Mouse (Mus musculus) left cerebral cortex, postnatal 10 days (tissue): ENCODE results near the gene Pink1. TPM values are rescaled to one million over a fixed set of nuclear protein-coding genes. Genes with fewer than 3 reads are reported as not detected.
A peak's percentile ranks its signal among the peaks of the same experiment; 100 is the strongest.

Source experiments
- DNase-seq, 2 experiments: peaks; one replicate each; pipeline ENCODE4 v3.0.0; 2021 to 2022; ENCODE audit warnings: low spot score in 2 of 2, mixed read lengths in 1 of 2; ENCODE audit errors: extremely low spot score in 1 of 2
- intact Hi-C: fragments of 180-260 bp; cut with DNase I; formaldehyde crosslinking; loops from one replicate; pipeline ENCODE4 v1.15.1; 2025
- microRNA-seq: library from miRNA; unstranded; fragments of <30 nt; microRNA quantifications from one replicate; pipeline ENCODE4 v1.2.0, GENCODE M21; 2022
- total RNA-seq, 2 experiments: library from RNA; stranded (reverse); gene quantifications; 2 replicates each; pipeline ENCODE4 v1.2.3; 2021

Gene Pink1
- total RNA-seq, 2 experiments from 2014 or later = 148 to 152 TPM

GRCm38 (mm10) chr4:138292028-138292427 lies 34.1 kb downstream of the Pink1 start:
- DNase-seq = no peak
- intact Hi-C loops = no loop called here

DNA sequence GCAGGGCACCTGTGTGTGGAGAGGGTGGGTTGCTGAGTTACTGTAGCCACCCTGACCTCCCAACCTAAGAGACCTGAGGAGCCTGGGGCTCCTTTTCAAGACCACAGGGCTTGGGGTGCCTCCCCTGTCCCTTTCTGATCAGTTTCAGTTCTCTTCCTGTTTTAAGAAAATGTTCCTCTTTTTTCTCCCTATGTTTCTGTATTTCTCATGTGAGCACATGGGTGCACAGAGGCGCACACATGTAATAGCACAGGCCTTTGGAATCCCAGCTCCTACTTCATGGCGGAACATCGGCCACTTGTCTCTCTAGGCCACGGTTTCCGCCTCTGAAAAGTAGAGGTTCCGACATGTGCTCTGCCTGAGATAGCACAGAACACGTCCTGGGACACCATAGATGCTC lies 37.4 kb downstream of the Pink1 start:
- no peak for DNase-seq
- intact Hi-C loops = no loop called here

GRCm38 (mm10) chr4:138286411-138286810 lies 39.7 kb downstream of the Pink1 start:
- DNase-seq = no peak

GRCm38 (mm10) chr4:138282834-138283233 lies 43.3 kb downstream of the Pink1 start:
- peak; percentile 47 to 62 for DNase-seq
- intact Hi-C loops = no loop called here

More at GRCm38 (mm10) chr4:138286411-138286810, 39.7 kb downstream of the Pink1 start:
- intact Hi-C loops = no loop called here

DNA sequence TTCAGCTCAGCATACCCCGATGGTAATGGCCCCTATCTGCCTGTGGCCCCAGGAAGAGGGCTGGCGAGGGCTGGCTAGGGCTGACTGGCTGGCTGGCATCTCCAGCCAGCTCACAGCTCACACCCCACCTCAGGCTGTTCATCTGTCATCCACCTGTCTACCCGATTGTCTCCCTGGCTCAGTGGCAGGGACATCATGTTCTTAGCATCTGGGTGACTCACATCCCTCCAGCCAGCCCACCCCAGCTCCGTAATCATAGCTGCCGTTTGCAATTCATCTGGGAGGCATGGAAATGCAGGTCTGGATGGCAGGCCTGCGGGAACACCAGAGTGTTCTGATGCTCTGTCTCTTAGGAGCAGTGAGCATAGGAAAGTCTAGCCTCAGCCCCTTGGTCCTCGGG lies 47.8 kb downstream of the Pink1 start:
- DNase-seq = no peak

GRCm38 (mm10) chr4:138272011-138272997 lies 53.8 kb downstream of the Pink1 start:
- intact Hi-C loops = no loop called here
- DNase-seq = peak in 1 of 2 experiments; percentile 48

More for the DNA sequence above, 47.8 kb downstream of the Pink1 start:
- intact Hi-C loops = no loop called here

GRCm38 (mm10) chr4:138267869-138268268 lies 58.2 kb downstream of the Pink1 start:
- intact Hi-C loops = no loop called here
- no peak for DNase-seq

Small RNA genes within 50 kb of the gene (microRNA-seq; reads per million reads assigned to microRNA genes)
- gene Gm27646 (1.1 reads per million), gene Mir7019 (17.2 reads per million, percentile 37 among the genes with 10 or more reads in this experiment)

Other genes with a start within 250 kb of the Pink1 start
- gene Hp1bp3, start 110.0 kb downstream of the Pink1 start, total RNA-seq = 100 to 1,000 TPM; 153 to 154 TPM
- gene Sh2d5, start 75.9 kb downstream of the Pink1 start, total RNA-seq = 10 to 100 TPM; 21.1 to 22.0 TPM
- 10 to 100 TPM; 15.1 to 15.4 TPM for gene Kif17, start 75.9 kb downstream of the Pink1 start, total RNA-seq
- gene Ddost, start 21.6 kb downstream of the Pink1 start, total RNA-seq = 100 to 1,000 TPM; 112 to 114 TPM
- gene Cda, start 41.7 kb upstream of the Pink1 start, total RNA-seq = 1 to 10 TPM; 2.0 to 3.4 TPM
- gene Fam43b, start 70.2 kb upstream of the Pink1 start, total RNA-seq = 10 to 100 TPM; 33.5 to 39.5 TPM
- 10 to 100 TPM; 41.9 to 46.8 TPM for gene Mul1, start 108.4 kb upstream of the Pink1 start, total RNA-seq
- 100 to 1,000 TPM; 377 to 385 TPM for gene Camk2n1, start 128.0 kb upstream of the Pink1 start, total RNA-seq